Mouse (Mus musculus) C2C12 (cell line): ENCODE data around the gene Armh3.

Source experiments
- CEBPB ChIP-seq: IDR thresholded peaks from one replicate; pipeline ENCODE4 v1.6.1; 2011; ENCODE audit warnings: low read depth, mild to moderate bottlenecking, control low read depth, moderate library complexity
- CTCF ChIP-seq: IDR thresholded peaks from one replicate; pipeline ENCODE4 v1.5.1; 2011; ENCODE audit not compliant: control insufficient read depth, insufficient read depth, insufficient read length
- MAX ChIP-seq: IDR thresholded peaks from one replicate; pipeline ENCODE4 v1.6.1; 2011; ENCODE audit warnings: mild to moderate bottlenecking, control low read depth
- MYOD1 ChIP-seq: IDR thresholded peaks from one replicate; pipeline ENCODE4 v1.6.1; 2011; ENCODE audit warnings: low read depth; ENCODE audit not compliant: control insufficient read depth, insufficient read length
- MYOG ChIP-seq: IDR thresholded peaks from one replicate; pipeline ENCODE4 v1.6.1; 2011; ENCODE audit not compliant: control insufficient read depth, insufficient read length; ENCODE audit errors: extremely low read depth
- USF1 ChIP-seq: IDR thresholded peaks from one replicate; pipeline ENCODE4 v1.6.1; 2011; ENCODE audit warnings: low read depth, mild to moderate bottlenecking, control low read depth, moderate library complexity

DNA sequence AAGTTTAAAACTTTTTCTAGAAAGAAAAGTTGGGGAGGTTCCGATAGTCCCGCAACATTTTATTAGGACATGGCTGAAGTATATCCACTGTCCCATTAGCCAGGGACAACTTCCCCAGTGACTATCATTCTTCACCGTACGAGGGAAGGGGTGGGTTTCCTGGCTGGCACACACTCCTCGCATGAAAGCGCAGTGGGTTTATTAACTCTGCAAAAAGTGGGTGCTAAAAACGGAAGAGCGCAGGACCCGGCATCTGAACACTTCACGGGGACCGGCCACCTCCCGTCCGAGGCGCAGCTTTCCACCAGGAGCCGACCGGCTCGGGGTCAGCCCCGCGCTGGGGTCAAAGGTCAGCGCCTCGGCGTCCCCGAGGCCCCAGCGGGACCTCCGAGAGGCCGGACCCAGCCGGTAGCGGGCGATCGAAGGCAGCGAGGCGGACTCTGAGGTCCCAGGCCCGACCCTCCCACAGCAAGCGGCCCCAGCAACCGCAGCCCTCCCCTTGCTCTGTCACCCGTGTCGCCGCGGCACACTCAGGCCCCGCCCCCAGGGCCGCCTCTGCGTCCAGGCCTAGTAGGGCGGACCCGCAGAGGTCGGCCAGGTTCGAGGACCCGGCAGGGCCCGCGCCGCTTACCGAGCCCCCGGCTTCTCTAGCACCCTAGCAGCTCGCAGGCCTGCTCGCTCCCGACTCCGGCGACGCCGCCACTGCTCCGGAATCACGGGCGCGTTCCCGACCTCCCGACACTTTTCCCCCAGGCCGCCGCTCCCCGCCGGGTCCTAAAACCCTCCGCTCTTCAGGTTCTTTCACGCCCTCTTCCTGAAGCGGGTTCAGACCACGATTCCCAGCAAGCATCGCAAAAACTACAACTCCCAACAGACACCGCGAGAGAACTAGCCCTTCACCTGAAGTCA, at the start of gene Armh3:
- TF ChIP-seq CTCF, result no peak
- no peak for TF ChIP-seq CEBPB
- no peak for TF ChIP-seq MYOG
- TF ChIP-seq USF1, result no peak
- peak; percentile 51 for TF ChIP-seq MAX
- no peak for TF ChIP-seq MYOD1
